Mouse (Mus musculus): Measurements from ENCODE around the gene Zc3h12a.
A peak's percentile ranks its signal among the peaks of the same experiment; 100 is the strongest.

The Zc3h12a gene

GRCm38 (mm10) chr4:125115710-125116089 lies 11.9 kb downstream of the Zc3h12a start:
- DNase-seq (ENCODE audit: low spot score in 2 of 2): peak in 1 of 2 experiments; percentile 22

GRCm38 (mm10) chr4:125115081-125115480 lies 12.6 kb downstream of the Zc3h12a start:
- peak in 1 of 2 experiments; percentile 25 for DNase-seq (ENCODE audit: low spot score in 2 of 2)

DNA sequence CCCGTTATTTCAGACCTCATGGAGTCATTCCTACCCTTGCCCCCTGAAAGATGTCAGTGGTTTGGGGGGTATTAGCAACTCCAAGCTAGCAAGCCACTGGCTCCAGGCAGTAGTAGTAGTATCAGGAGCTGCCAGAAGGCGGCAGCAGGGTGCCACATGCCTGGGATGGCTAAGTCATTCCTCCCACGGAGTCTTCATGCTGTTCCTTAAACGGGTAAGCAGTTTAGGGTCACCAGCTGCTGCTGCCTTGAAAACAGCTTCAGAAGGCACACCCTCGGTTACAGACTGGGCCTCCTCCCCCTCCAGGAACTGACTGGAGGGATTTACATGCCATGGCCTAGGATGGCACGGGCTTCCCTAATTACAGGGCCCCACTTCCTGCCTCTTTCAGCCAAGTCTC lies 13.0 kb downstream of the Zc3h12a start:
- peak; percentile 80 to 87 for DNase-seq (ENCODE audit: low spot score in 2 of 2)

GRCm38 (mm10) chr4:125105354-125105753 lies 22.3 kb downstream of the Zc3h12a start:
- no peak for DNase-seq (ENCODE audit: low spot score in 2 of 2)

DNA sequence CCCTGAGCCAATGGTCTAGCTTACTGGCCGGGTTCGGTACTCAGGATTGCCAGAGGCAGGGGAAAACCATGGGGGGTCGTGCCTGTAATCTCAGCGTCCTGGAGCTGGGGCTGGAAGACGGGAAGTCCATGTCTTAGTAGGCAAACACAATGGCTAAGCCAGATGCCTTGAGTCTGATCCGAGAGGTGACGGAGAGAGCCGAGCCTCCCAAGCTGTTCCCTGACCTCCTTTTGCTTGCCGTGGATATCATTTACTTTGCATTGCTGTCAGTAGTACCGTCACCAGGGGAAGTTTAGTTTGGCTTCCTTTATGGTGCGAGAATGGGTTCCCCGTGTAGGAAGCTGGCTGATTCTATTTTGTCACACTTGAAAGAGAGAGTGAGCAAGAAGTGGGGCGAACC lies 26.3 kb downstream of the Zc3h12a start:
- DNase-seq (ENCODE audit: low spot score in 2 of 2): no peak

DNA sequence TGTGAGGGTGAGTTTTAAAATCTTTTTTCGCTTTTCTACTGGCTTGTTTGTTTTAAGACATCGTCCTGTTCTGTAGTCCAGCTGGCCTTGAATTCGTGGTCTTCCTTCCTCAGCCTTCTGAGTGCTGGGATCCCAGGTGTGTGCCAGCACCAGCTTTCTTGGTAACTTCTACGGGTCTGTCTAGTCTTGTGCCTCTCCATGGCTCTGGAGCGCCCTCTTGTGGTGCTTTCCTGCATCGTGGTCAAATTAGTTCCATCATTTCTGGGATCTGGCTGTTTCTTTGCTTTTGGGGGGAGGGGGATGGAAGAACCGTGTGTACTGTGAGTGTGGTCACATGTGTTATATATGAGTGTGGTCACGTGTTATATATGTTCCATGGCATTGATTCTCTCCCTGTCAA lies 28.2 kb downstream of the Zc3h12a start:
- peak; percentile 84 to 92 for DNase-seq (ENCODE audit: low spot score in 2 of 2)

- no peak for DNase-seq (ENCODE audit: low spot score in 2 of 2)
Observed at GRCm38 (mm10) chr4:125097412-125097811, 30.2 kb downstream of the Zc3h12a start.

DNA sequence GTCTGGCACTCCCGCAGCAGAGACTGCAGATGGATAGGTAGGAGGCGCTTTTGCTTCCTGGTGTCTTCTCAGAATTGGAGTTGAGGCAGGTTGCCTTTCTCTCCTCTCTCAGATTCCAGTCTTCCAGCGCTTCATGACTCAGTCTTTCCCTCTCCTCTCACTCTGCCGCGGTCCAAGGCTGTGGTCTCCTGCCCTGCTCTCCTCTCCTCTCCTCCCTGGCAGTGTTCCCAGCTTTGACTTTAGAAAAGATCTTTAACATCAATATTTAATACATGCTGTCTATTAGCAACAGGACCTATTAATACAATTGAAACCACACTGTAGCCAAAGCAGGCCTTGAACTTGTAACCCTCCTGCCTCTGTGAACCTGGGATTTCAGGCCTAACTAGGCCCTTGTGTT lies 31.6 kb downstream of the Zc3h12a start:
- DNase-seq (ENCODE audit: low spot score in 2 of 2): no peak

GRCm38 (mm10) chr4:125093031-125093430 lies 34.6 kb downstream of the Zc3h12a start:
- no peak for DNase-seq (ENCODE audit: low spot score in 2 of 2)

GRCm38 (mm10) chr4:125085346-125085841 lies 42.2 kb downstream of the Zc3h12a start:
- DNase-seq (ENCODE audit: low spot score in 2 of 2): peak in 1 of 2 experiments; percentile 86

GRCm38 (mm10) chr4:125084403-125085345 lies 43.0 kb downstream of the Zc3h12a start, which contains the start of gene Meaf6:
TSS of gene Meaf6 (plus strand) at chr4:125085134.
- peak; percentile 94 for DNase-seq (ENCODE audit: low spot score in 2 of 2)

DNA sequence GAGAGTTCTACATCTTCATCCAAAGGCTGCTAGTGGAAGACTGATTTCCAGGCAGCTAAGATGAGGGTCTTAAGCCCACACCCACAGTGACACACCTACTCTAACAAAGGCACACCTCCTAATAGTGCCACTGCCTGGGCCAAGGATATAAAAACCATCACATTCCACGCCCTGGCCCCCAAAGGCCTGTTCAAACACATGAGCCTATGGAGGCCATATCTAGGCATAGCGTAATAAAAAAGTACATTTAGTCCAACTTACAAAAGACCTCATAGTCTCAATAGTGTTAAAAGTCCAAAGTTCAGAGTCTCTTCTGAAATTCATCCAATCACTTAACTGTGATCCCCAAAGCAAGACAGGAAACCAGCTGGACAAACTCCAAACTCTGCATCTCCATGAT lies 48.9 kb downstream of the Zc3h12a start:
- DNase-seq (ENCODE audit: low spot score in 2 of 2): no peak

- DNase-seq (ENCODE audit: low spot score in 2 of 2): no peak
Observed at GRCm38 (mm10) chr4:125077700-125078099, 49.9 kb downstream of the Zc3h12a start.
